Mouse (Mus musculus) hindbrain, postnatal 0 days (tissue): ENCODE measurements around the gene Spon2. TPM values are rescaled to one million over a fixed set of nuclear protein-coding genes. Genes with fewer than 3 reads are reported as not detected.

ENCODE experiments used
- ATAC-seq: fragments of 200-750 bp; cut with Nextera tagmentation; 2 replicates; pipeline ENCODE4 v1.8.0; 2017; ENCODE audit warnings: mild to moderate bottlenecking, moderate TSS enrichment, moderate library complexity
- DNase-seq: peaks from one replicate; pipeline ENCODE4 v3.0.0-alpha.2; 2015; ENCODE audit warnings: low spot score
- H3K27ac ChIP-seq: fragments of 300-500 bp; sonication (generic); 2 replicates; pipeline ENCODE4 v1.5.1; 2014; ENCODE audit warnings: mild to moderate bottlenecking
- H3K27me3 ChIP-seq: fragments of 300-500 bp; sonication (generic); 2 replicates; pipeline ENCODE4 v1.6.1; 2014; ENCODE audit warnings: low read length, mixed read lengths; ENCODE audit not compliant: insufficient read depth
- H3K36me3 ChIP-seq: fragments of 300-500 bp; sonication (generic); 2 replicates; pipeline ENCODE4 v1.6.1; 2014; ENCODE audit warnings: low read length, mixed read lengths; ENCODE audit not compliant: insufficient read depth
- H3K4me1 ChIP-seq: fragments of 300-500 bp; sonication (generic); 2 replicates; pipeline ENCODE4 v1.6.1; 2014; ENCODE audit warnings: antibody characterized with exemption, low read length, mixed read lengths; ENCODE audit not compliant: insufficient read depth
- H3K4me2 ChIP-seq: fragments of 300-500 bp; sonication (generic); 2 replicates; pipeline ENCODE4 v1.6.1; 2014; ENCODE audit warnings: low read depth, mild to moderate bottlenecking, low read length, moderate library complexity, mixed read lengths
- H3K4me3 ChIP-seq: fragments of 300-500 bp; sonication (generic); 2 replicates; pipeline ENCODE4 v1.5.1; 2014; ENCODE audit warnings: low read length
- H3K9ac ChIP-seq: fragments of 300-500 bp; sonication (generic); replicated peaks from 2 replicates; pipeline ENCODE4 v1.6.1; 2014; ENCODE audit warnings: mild to moderate bottlenecking, low read length, moderate library complexity, mixed read lengths
- H3K9me3 ChIP-seq: fragments of 300-500 bp; sonication (generic); 2 replicates; pipeline ENCODE4 v1.6.1; 2016; ENCODE audit warnings: low read length, mixed read lengths
- CTCF ChIP-seq: IDR thresholded peaks from 2 replicates; pipeline ENCODE4 v1.5.1; 2016; ENCODE audit warnings: antibody characterized with exemption, control low read depth, low read depth
- WGBS: fragments of 180-500 bp; shearing (Covaris S2); extraction: QIAGEN DNeasy Blood & Tissue Kit; methylation state at CpG from one replicate; pipeline ENCODE4 v1.1.7; 2014; 5-methylcytosine and 5-hydroxymethylcytosine counted together
- polyA plus RNA-seq: library from polyadenylated mRNA; unstranded; fragments of >200 nt; fragmentation: Nextera tagmentation; extraction: Ambion mirVana; gene quantifications from 2 replicates; pipeline ENCODE4 v1.2.1, GENCODE M21; 2015
- total RNA-seq: library from RNA; depleted of rRNA; stranded (reverse); fragments of >200 nt; gene quantifications from 2 replicates; pipeline ENCODE4 v1.2.3, GENCODE M21; 2014; rRNA removed

The Spon2 gene
- total and polyA plus RNA-seq, 2 experiments from 2014 or later, result 3.9 to 4.3 TPM

DNA sequence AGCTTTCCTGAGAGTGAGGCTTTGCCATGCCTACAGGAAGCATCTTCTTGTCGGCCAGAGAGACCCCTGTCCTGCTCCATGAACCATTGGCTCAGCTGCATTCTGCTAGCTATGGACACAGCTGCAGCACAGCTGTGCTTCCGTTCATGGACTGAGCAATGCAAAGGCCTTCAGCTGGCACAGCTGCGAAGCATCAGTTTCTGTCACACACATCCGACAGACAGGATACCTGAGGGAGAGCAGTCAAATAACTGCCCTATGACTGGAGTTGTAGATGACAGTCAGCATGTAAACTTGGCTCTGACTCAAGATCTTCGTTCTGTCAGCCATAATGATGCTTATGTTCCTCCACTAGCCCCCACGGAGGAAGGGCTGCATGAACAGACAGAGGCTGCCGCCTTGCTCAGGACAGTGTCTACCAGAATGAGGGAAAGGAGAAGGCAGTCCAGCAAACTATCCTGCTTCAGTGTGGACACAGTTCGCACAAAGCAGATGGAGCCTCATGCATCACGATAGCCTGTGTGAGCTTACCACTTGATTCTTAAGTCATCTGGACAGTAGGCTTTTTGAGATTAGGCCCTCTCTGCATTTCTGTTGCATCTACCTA is 22.9 kb downstream of the Spon2 start:
- Histone ChIP-seq H3K27ac (no peak overlapping the region), H3K4me1 (no peaks in the 10 kb centered on the region), H3K9me3 (no peaks in the 10 kb centered on the region), H3K36me3 (no peaks in the 10 kb centered on the region), H3K27me3 (no peaks in the 10 kb centered on the region), H3K4me3 (no peak overlapping the region), H3K9ac (no peak overlapping the region), H3K4me2 (no peak overlapping the region)
- DNase-seq (no peak), ATAC-seq (no peak)
- TF ChIP-seq CTCF, result no peak
- WGBS, result 64% methylated on average over 9 of the region's 9 CpGs

DNA sequence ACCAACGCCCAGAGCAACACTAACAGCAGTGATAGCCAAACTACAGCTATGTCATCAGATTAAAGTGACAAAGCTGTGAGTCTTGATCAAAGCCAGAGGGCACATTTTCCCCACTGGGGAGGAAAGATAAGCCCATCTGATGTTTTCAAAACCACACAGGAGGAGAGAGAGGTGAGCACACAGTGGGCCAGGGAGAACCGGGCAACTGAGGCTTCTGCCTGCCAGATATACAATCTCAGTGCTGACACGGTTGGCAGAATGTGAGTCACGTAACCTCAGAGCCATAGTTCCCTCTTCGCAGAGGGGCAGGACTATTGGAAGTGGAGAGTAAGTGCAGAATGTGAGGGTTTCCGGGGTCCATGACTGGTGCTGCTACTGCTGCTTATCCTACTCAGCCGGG is 24.7 kb downstream of the Spon2 start:
- Histone ChIP-seq H3K9ac (no peak overlapping the region), H3K4me1 (no peaks in the 10 kb centered on the region), H3K4me2 (no peak overlapping the region), H3K27ac (no peak overlapping the region), H3K36me3 (no peaks in the 10 kb centered on the region), H3K9me3 (no peaks in the 10 kb centered on the region), H3K4me3 (no peak overlapping the region), H3K27me3 (no peaks in the 10 kb centered on the region)
- ATAC-seq (no peak), DNase-seq (no peak)
- TF ChIP-seq CTCF, result no peak
- WGBS, result 58% methylated on average over 7 of the region's 7 CpGs

Other genes starting within 250 kb of the Spon2 start
- 559 and 659 TPM in 2 replicates for gene Ywhah, start 199.6 kb downstream of the Spon2 start, total RNA-seq
- 935 and 978 TPM in 2 replicates for gene Ywhah, start 199.6 kb downstream of the Spon2 start, polyA plus RNA-seq
- gene Slc5a1, start 114.2 kb downstream of the Spon2 start, total RNA-seq, result 0.93 and 1.2 TPM in 2 replicates
- 0.61 and 0.78 TPM in 2 replicates for gene Slc5a1, start 114.2 kb downstream of the Spon2 start, polyA plus RNA-seq
- 468 and 519 TPM in 2 replicates for gene Ctbp1, start 56.5 kb upstream of the Spon2 start, total RNA-seq
- gene Ctbp1, start 56.5 kb upstream of the Spon2 start, polyA plus RNA-seq, result 372 and 378 TPM in 2 replicates
- 130 and 131 TPM in 2 replicates for gene Maea, start 117.1 kb upstream of the Spon2 start, total RNA-seq
- gene Maea, start 117.1 kb upstream of the Spon2 start, polyA plus RNA-seq, result 119 and 127 TPM in 2 replicates
- 7.7 and 8.7 TPM in 2 replicates for gene Uvssa, start 160.1 kb upstream of the Spon2 start, total RNA-seq
- 8.1 and 8.5 TPM in 2 replicates for gene Uvssa, start 160.1 kb upstream of the Spon2 start, polyA plus RNA-seq
- gene Nkx1-1, start 215.5 kb upstream of the Spon2 start, total RNA-seq, result 6.5 and 7.8 TPM in 2 replicates
- gene Nkx1-1, start 215.5 kb upstream of the Spon2 start, polyA plus RNA-seq, result 0.35 and 0.39 TPM in 2 replicates